Comparison of ENCODE assay signal across 14 mouse cellular contexts in the genomic region with DNA sequence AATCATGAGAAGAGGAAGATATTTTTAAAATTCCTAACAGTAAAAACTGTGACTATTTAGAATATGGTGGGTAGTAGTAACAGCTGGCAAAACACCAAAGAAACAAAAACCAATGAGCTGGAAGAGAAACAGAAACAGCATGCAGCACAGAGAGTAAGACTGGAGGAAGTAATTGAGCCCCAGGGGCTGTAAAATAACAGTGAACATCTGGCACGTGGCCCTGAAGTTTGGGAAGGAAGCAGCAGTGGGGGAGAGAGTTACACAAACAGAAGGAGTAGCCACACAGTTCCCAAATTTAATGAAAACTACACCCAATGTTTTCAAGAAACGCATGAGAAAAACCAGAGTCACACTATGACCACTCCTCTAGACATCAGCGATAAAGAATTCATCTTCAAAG. TPM values are rescaled to one million over a fixed set of nuclear protein-coding genes. Genes with fewer than 3 reads are reported as not detected.
DNase-seq lines count a peak whose midpoint lies in the region; ATAC-seq lines count a peak whose summit lies in the region.
"Had no signal": no experiment of that assay in that cellular context is flagged by ENCODE, and none has a peak within 500 bp of the region (broad histone marks: within the 10 kb centered on the region; RNA-seq: fewer than 3 reads in every experiment).

No protein-coding gene starts in this region.

- WGBS in kidney, embryonic 14.5 days: 23% methylated on average over 3 of the region's 3 CpGs
- WGBS in embryonic facial prominence, embryonic 10.5 days: 41% methylated on average over 3 of the region's 3 CpGs
- WGBS in neural tube, embryonic 15.5 days: 40% methylated on average over 3 of the region's 3 CpGs

- H3K9ac ChIP-seq in kidney, embryonic 14.5 days (ENCODE audit: low read depth, low read length): no peak overlapping the region
- no peak overlapping the region for H3K9ac ChIP-seq in neural tube, embryonic 15.5 days (replicated peaks)
- H3K9ac ChIP-seq: hindbrain, embryonic 15.5 days; liver, embryonic 13.5 days; midbrain, embryonic 12.5 days; neural tube, embryonic 13.5 days had no signal

- H3K4me3 ChIP-seq in kidney, embryonic 14.5 days (ENCODE audit: low read length): no peak overlapping the region
- H3K4me3 ChIP-seq in embryonic facial prominence, embryonic 10.5 days: no peak overlapping the region
- no peak overlapping the region for H3K4me3 ChIP-seq in neural tube, embryonic 15.5 days (replicated peaks)
- H3K4me3 ChIP-seq: hindbrain, embryonic 15.5 days; liver, embryonic 13.5 days; midbrain, embryonic 12.5 days; neural tube, embryonic 13.5 days had no signal

- no peak overlapping the region for H3K4me2 ChIP-seq in kidney, embryonic 14.5 days (replicated peaks; ENCODE audit: low read depth, low read length)
- no peak overlapping the region for H3K4me2 ChIP-seq in neural tube, embryonic 15.5 days
- H3K4me2 ChIP-seq: hindbrain, embryonic 15.5 days; liver, embryonic 13.5 days; midbrain, embryonic 12.5 days; neural tube, embryonic 13.5 days had no signal

- H3K36me3 ChIP-seq in kidney, embryonic 14.5 days (ENCODE audit: control insufficient read depth, insufficient read depth, low read length): peaks cover 5% of the 10 kb centered on the region
- H3K36me3 ChIP-seq in embryonic facial prominence, embryonic 10.5 days (replicated peaks): no peaks in the 10 kb centered on the region; the same call in 1 of the 2 replicates
- H3K36me3 ChIP-seq in neural tube, embryonic 15.5 days: no peaks in the 10 kb centered on the region
- H3K36me3 ChIP-seq: hindbrain, embryonic 15.5 days; liver, embryonic 13.5 days; midbrain, embryonic 12.5 days; neural tube, embryonic 13.5 days had no signal

- ATAC-seq in kidney, embryonic 14.5 days (ENCODE audit: low FRiP score, low TSS enrichment): no peak
- ATAC-seq in neural tube, embryonic 15.5 days (ENCODE audit: low FRiP score): peak; percentile 72

- no peaks in the 10 kb centered on the region for H3K4me1 ChIP-seq in kidney, embryonic 14.5 days (ENCODE audit: control insufficient read depth, insufficient read depth, low read length)
- peaks cover 11% of the 10 kb centered on the region for H3K4me1 ChIP-seq in embryonic facial prominence, embryonic 10.5 days
- H3K4me1 ChIP-seq in neural tube, embryonic 15.5 days: peaks cover 5% of the 10 kb centered on the region; the same call in 1 of the 2 replicates
- H3K4me1 ChIP-seq: hindbrain, embryonic 15.5 days; liver, embryonic 13.5 days; midbrain, embryonic 12.5 days had no signal

- intact Hi-C loops in heart, postnatal 36 days (cut with DNase I): no loop called here

- H3K27me3 ChIP-seq in kidney, embryonic 14.5 days (ENCODE audit: control insufficient read depth, insufficient read depth, low read length): no peaks in the 10 kb centered on the region
- H3K27me3 ChIP-seq in embryonic facial prominence, embryonic 10.5 days (replicated peaks; ENCODE audit: low read depth, poor library complexity, severe bottlenecking): no peaks in the 10 kb centered on the region
- no peaks in the 10 kb centered on the region for H3K27me3 ChIP-seq in neural tube, embryonic 15.5 days (replicated peaks)
- H3K27me3 ChIP-seq: hindbrain, embryonic 15.5 days; midbrain, embryonic 12.5 days; neural tube, embryonic 13.5 days had no signal

- no peak overlapping the region for H3K27ac ChIP-seq in kidney, embryonic 14.5 days (ENCODE audit: low read depth, low read length)
- no peak overlapping the region for H3K27ac ChIP-seq in embryonic facial prominence, embryonic 10.5 days (replicated peaks)
- no peak overlapping the region for H3K27ac ChIP-seq in neural tube, embryonic 15.5 days (replicated peaks)
- H3K27ac ChIP-seq: hindbrain, embryonic 15.5 days; liver, embryonic 13.5 days; midbrain, embryonic 12.5 days had no signal

- peak; percentile 7 for DNase-seq in heart, adult 8-10 months (ENCODE audit: low spot score)
- no peak for DNase-seq in heart, postnatal 36 days
- peak; percentile 20 to 33 for DNase-seq in kidney, postnatal 25 days
- DNase-seq in embryonic facial prominence, embryonic 10.5 days (ENCODE audit: low spot score): peak; percentile 22
- DNase-seq in layer of hippocampus, adult 11-12 months (ENCODE audit: low spot score): no peak
- DNase-seq: cerebellum, adult 8-10 months; gastrocnemius, postnatal 25 days; liver, embryonic 13.5 days; lung, postnatal 14 days had no signal

- H3K9me3 ChIP-seq in kidney, embryonic 14.5 days (ENCODE audit: control insufficient read depth, low read length): no peaks in the 10 kb centered on the region
- H3K9me3 ChIP-seq in embryonic facial prominence, embryonic 10.5 days: no peaks in the 10 kb centered on the region
- no peaks in the 10 kb centered on the region for H3K9me3 ChIP-seq in neural tube, embryonic 15.5 days (replicated peaks)
- H3K9me3 ChIP-seq: hindbrain, embryonic 15.5 days; liver, embryonic 13.5 days; midbrain, embryonic 12.5 days; neural tube, embryonic 13.5 days had no signal

RNA-seq across cellular contexts. Expression of a gene that starts 31.6 kb away (rescaled TPM):
- total RNA-seq in heart, adult 8-10 months (2022): 10 to 100 TPM in 1 of 4 experiments, 1 to 10 TPM in 3; 5.7 to 12.3 (median 7.2) TPM
- total RNA-seq in heart, postnatal 36 days (2021): 10 to 100 TPM in 1 of 2 experiments, 1 to 10 TPM in 1; 9.6 to 12.8 TPM
- polyA plus RNA-seq in kidney, embryonic 14.5 days (2014; fragmentation: Nextera tagmentation; extraction: Ambion mirVana): 8.6 and 17.9 TPM in 2 replicates
- polyA plus RNA-seq in embryonic facial prominence, embryonic 10.5 days (2016; fragmentation: Nextera tagmentation; extraction: Ambion mirVana): 6.5 and 9.6 TPM in 2 replicates
- 7.5 and 8.0 TPM in 2 replicates for polyA plus RNA-seq in neural tube, embryonic 15.5 days (2015; fragmentation: Nextera tagmentation; extraction: Ambion mirVana)

RNA-seq across cellular contexts. Expression of a gene that starts 38.5 kb away (rescaled TPM):
- 10 to 100 TPM; 13.8 to 17.4 (median 14.7) TPM for total RNA-seq in heart, adult 8-10 months (2022)
- total RNA-seq in heart, postnatal 36 days (2021): 10 to 100 TPM; 14.5 TPM
- polyA plus RNA-seq in kidney, embryonic 14.5 days (2014; fragmentation: Nextera tagmentation; extraction: Ambion mirVana): 31.3 and 33.5 TPM in 2 replicates
- 35.8 and 38.2 TPM in 2 replicates for polyA plus RNA-seq in embryonic facial prominence, embryonic 10.5 days (2016; fragmentation: Nextera tagmentation; extraction: Ambion mirVana)
- polyA plus RNA-seq in neural tube, embryonic 15.5 days (2015; fragmentation: Nextera tagmentation; extraction: Ambion mirVana): 34.2 and 34.6 TPM in 2 replicates

Comparison
In these comparisons a context has a peak if more than half of its experiments do, and no peak if none do; other contexts are left out.
1. DNase-seq: peak in heart, adult 8-10 months (single experiment), kidney, postnatal 25 days (2 of 2) and embryonic facial prominence, embryonic 10.5 days (single experiment); none in heart, postnatal 36 days (0 of 2) and layer of hippocampus, adult 11-12 months (single experiment).